Mouse (Mus musculus): Measurements from ENCODE around the gene Tspan15. TPM values are rescaled to one million over a fixed set of nuclear protein-coding genes. Genes with fewer than 3 reads are reported as not detected.

Tspan15 gene
- polyA plus RNA-seq, 1 experiment = 10.4 TPM

- Histone ChIP-seq H3K36me3 (ENCODE audit: control insufficient read depth, insufficient read depth, low read length, poor library complexity, severe bottlenecking) (no peaks in the 10 kb centered on the region), H3K4me3 (ENCODE audit: low read depth, low read length) (no peak overlapping the region), H3K9me3 (replicated peaks; ENCODE audit: control insufficient read depth, insufficient read depth, low read length, poor library complexity, severe bottlenecking) (no peaks in the 10 kb centered on the region; the same call in 1 of the 2 replicates), H3K27me3 (ENCODE audit: control insufficient read depth, insufficient read depth, low read length, poor library complexity, severe bottlenecking) (no peaks in the 10 kb centered on the region), H3K9ac (ENCODE audit: low read depth, poor library complexity, severe bottlenecking) (no peak overlapping the region), H3K4me1 (ENCODE audit: control insufficient read depth, insufficient read depth, low read length) (no peaks in the 10 kb centered on the region), H3K27ac (ENCODE audit: insufficient read depth, low read length) (no peak overlapping the region)
- TF ChIP-seq CTCF (IDR thresholded peaks at IDR 0.05; ENCODE audit: low read depth, low read length) = no peak
- TF ChIP-seq POLR2A (IDR thresholded peaks at IDR 0.05; ENCODE audit: insufficient read depth, low read length) = no peak
- no peak for TF ChIP-seq EP300 (IDR thresholded peaks at IDR 0.05; ENCODE audit: insufficient read depth, low read depth, low read length)
These were observed 16.8 kb upstream of the Tspan15 start for GRCm38 (mm10) chr10:62247815-62248214.

- Histone ChIP-seq H3K9me3 (replicated peaks; ENCODE audit: control insufficient read depth, insufficient read depth, low read length, poor library complexity, severe bottlenecking) (no peaks in the 10 kb centered on the region; the same call in 1 of the 2 replicates), H3K36me3 (ENCODE audit: control insufficient read depth, insufficient read depth, low read length, poor library complexity, severe bottlenecking) (no peaks in the 10 kb centered on the region), H3K4me1 (ENCODE audit: control insufficient read depth, insufficient read depth, low read length) (no peaks in the 10 kb centered on the region), H3K9ac (ENCODE audit: low read depth, poor library complexity, severe bottlenecking) (no peak overlapping the region), H3K27me3 (ENCODE audit: control insufficient read depth, insufficient read depth, low read length, poor library complexity, severe bottlenecking) (no peaks in the 10 kb centered on the region), H3K4me3 (ENCODE audit: low read depth, low read length) (no peak overlapping the region), H3K27ac (ENCODE audit: insufficient read depth, low read length) (no peak overlapping the region)
- TF ChIP-seq POLR2A (IDR thresholded peaks at IDR 0.05; ENCODE audit: insufficient read depth, low read length) (no peak), EP300 (IDR thresholded peaks at IDR 0.05; ENCODE audit: insufficient read depth, low read depth, low read length) (no peak), CTCF (IDR thresholded peaks at IDR 0.05; ENCODE audit: low read depth, low read length) (no peak)
These were observed 16.1 kb upstream of the Tspan15 start for GRCm38 (mm10) chr10:62247156-62247555.

DNA sequence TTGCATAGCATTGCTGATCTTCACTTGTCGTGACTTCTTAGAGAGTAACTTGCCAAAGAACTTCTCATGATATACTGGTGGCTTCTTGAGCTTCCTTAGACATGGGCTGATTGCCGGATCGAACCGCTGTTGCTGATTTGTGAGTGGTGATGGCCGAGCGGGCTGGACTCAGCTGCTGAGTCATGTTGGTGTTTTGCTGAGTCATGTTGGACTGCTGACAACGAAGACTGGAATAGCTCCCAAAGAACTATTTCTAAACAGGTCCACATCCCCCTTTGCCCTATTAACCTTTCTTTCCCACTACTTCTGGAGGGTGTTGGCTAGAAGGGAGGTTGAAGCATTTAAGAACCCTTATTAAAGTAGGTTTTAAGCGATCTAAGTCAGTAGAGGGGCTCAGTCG, 13.0 kb upstream of the Tspan15 start:
- no peaks in the 10 kb centered on the region for H3K36me3 ChIP-seq (ENCODE audit: control insufficient read depth, insufficient read depth, low read length, poor library complexity, severe bottlenecking)
- H3K27me3 ChIP-seq (ENCODE audit: control insufficient read depth, insufficient read depth, low read length, poor library complexity, severe bottlenecking) = no peaks in the 10 kb centered on the region
- no peak overlapping the region for H3K4me3 ChIP-seq (ENCODE audit: low read depth, low read length)
- no peaks in the 10 kb centered on the region; the same call in 1 of the 2 replicates for H3K9me3 ChIP-seq (replicated peaks; ENCODE audit: control insufficient read depth, insufficient read depth, low read length, poor library complexity, severe bottlenecking)
- no peak overlapping the region for H3K27ac ChIP-seq (ENCODE audit: insufficient read depth, low read length)
- TF ChIP-seq CTCF (IDR thresholded peaks at IDR 0.05; ENCODE audit: low read depth, low read length) (no peak), POLR2A (IDR thresholded peaks at IDR 0.05; ENCODE audit: insufficient read depth, low read length) (no peak), EP300 (IDR thresholded peaks at IDR 0.05; ENCODE audit: insufficient read depth, low read depth, low read length) (no peak)
- no peak overlapping the region for H3K9ac ChIP-seq (ENCODE audit: low read depth, poor library complexity, severe bottlenecking)
- H3K4me1 ChIP-seq (ENCODE audit: control insufficient read depth, insufficient read depth, low read length) = peaks cover 2% of the 10 kb centered on the region

DNA sequence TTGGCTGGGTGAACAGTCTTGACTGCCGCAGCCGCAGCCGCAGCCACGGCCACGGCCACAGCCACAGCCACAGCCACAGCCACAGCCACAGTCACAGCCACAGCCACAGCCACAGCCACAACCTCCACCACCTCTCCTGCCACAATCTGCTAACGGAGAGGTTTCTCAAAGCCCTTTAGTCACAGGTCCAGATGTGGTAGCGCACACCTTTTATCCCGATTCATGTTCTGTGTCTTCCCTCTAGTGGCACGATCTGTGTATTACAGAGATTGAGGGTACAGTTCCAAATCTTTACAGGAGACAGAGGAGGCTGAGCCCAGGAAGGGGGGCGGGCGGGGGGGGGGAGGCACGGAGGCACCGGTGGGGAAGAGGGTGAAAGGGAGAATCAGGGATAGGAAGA, 11.8 kb upstream of the Tspan15 start:
- no peaks in the 10 kb centered on the region for H3K36me3 ChIP-seq (ENCODE audit: control insufficient read depth, insufficient read depth, low read length, poor library complexity, severe bottlenecking)
- TF ChIP-seq POLR2A (IDR thresholded peaks at IDR 0.05; ENCODE audit: insufficient read depth, low read length) (no peak), CTCF (IDR thresholded peaks at IDR 0.05; ENCODE audit: low read depth, low read length) (peak; percentile 22)

DNA sequence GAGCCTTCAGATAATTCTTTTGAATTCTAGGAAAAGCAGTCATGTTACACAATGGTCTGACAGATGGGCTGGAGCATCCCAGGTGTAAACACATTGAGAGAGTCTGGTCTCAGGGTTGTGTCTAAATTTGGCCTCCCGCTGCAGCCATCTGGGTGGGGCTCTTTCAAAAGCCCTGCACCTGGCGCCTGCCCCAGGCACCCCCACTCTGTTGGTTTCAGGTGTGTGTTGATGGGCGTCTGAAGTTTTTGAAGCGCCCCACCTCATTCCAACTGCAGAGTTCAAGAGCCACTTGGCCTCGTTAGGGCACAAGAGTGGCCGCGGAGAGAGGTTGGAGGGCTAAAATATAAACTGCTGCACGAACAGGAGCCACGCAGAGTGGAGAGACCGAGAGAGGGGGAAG, 11.3 kb upstream of the Tspan15 start:
- TF ChIP-seq POLR2A (IDR thresholded peaks at IDR 0.05; ENCODE audit: insufficient read depth, low read length) (no peak), CTCF (IDR thresholded peaks at IDR 0.05; ENCODE audit: low read depth, low read length) (no peak), EP300 (IDR thresholded peaks at IDR 0.05; ENCODE audit: insufficient read depth, low read depth, low read length) (peak; percentile 90)
- 0 out of 2 replicates have a peak overlapping the region, but pooled peaks have one; percentile 28 for H3K9ac ChIP-seq (ENCODE audit: low read depth, poor library complexity, severe bottlenecking)
- peaks cover 2% of the 10 kb centered on the region for H3K4me1 ChIP-seq (ENCODE audit: control insufficient read depth, insufficient read depth, low read length)
- H3K27ac ChIP-seq (ENCODE audit: insufficient read depth, low read length) = 0 out of 2 replicates have a peak overlapping the region, but pooled peaks have one; percentile 5
- H3K4me3 ChIP-seq (ENCODE audit: low read depth, low read length) = no peak overlapping the region
- H3K36me3 ChIP-seq (ENCODE audit: control insufficient read depth, insufficient read depth, low read length, poor library complexity, severe bottlenecking) = no peaks in the 10 kb centered on the region
- H3K9me3 ChIP-seq (replicated peaks; ENCODE audit: control insufficient read depth, insufficient read depth, low read length, poor library complexity, severe bottlenecking) = no peaks in the 10 kb centered on the region; the same call in 1 of the 2 replicates
- no peaks in the 10 kb centered on the region for H3K27me3 ChIP-seq (ENCODE audit: control insufficient read depth, insufficient read depth, low read length, poor library complexity, severe bottlenecking)

More for the DNA sequence above, 11.8 kb upstream of the Tspan15 start:
- no peaks in the 10 kb centered on the region; the same call in 1 of the 2 replicates for H3K9me3 ChIP-seq (replicated peaks; ENCODE audit: control insufficient read depth, insufficient read depth, low read length, poor library complexity, severe bottlenecking)
- H3K9ac ChIP-seq (ENCODE audit: low read depth, poor library complexity, severe bottlenecking) = 0 out of 2 replicates have a peak overlapping the region, but pooled peaks have one; percentile 28
- peaks cover 2% of the 10 kb centered on the region for H3K4me1 ChIP-seq (ENCODE audit: control insufficient read depth, insufficient read depth, low read length)
- no peaks in the 10 kb centered on the region for H3K27me3 ChIP-seq (ENCODE audit: control insufficient read depth, insufficient read depth, low read length, poor library complexity, severe bottlenecking)
- 0 out of 2 replicates have a peak overlapping the region, but pooled peaks have one; percentile 5 for H3K27ac ChIP-seq (ENCODE audit: insufficient read depth, low read length)
- no peak overlapping the region for H3K4me3 ChIP-seq (ENCODE audit: low read depth, low read length)

DNA sequence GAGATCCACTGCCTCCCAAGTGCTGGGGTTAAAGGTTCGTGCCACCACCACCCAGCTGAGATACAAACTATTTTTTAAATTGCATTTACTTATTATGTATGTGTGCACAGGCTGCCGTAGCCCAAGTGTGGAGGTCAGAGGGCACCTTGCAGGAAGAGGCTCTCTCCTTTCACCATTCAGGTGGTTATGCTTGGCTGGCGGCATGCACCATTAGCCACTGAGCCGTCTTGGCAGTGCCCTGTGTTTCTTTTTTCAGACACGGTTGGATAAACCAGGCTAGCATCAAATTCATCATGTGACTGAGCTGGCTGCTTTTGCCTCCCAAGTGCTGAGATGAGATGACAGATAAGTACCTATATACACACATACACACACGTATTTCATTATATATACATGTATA, 8.2 kb upstream of the Tspan15 start:
- no peak for TF ChIP-seq EP300 (IDR thresholded peaks at IDR 0.05; ENCODE audit: insufficient read depth, low read depth, low read length)
- no peak for TF ChIP-seq POLR2A (IDR thresholded peaks at IDR 0.05; ENCODE audit: insufficient read depth, low read length)
- no peak for TF ChIP-seq CTCF (IDR thresholded peaks at IDR 0.05; ENCODE audit: low read depth, low read length)
- H3K27ac ChIP-seq (ENCODE audit: insufficient read depth, low read length) = no peak overlapping the region

More for the DNA sequence above, 8.2 kb upstream of the Tspan15 start:
- Histone ChIP-seq H3K9me3 (replicated peaks; ENCODE audit: control insufficient read depth, insufficient read depth, low read length, poor library complexity, severe bottlenecking) (no peaks in the 10 kb centered on the region; the same call in 1 of the 2 replicates), H3K4me3 (ENCODE audit: low read depth, low read length) (no peak overlapping the region), H3K36me3 (ENCODE audit: control insufficient read depth, insufficient read depth, low read length, poor library complexity, severe bottlenecking) (no peaks in the 10 kb centered on the region), H3K27me3 (ENCODE audit: control insufficient read depth, insufficient read depth, low read length, poor library complexity, severe bottlenecking) (no peaks in the 10 kb centered on the region), H3K4me1 (ENCODE audit: control insufficient read depth, insufficient read depth, low read length) (peaks cover 6% of the 10 kb centered on the region), H3K9ac (ENCODE audit: low read depth, poor library complexity, severe bottlenecking) (no peak overlapping the region)
